In genomic region chr17:31692918-31693317, GRCm38 (mm10) we compare ENCODE assay signal across 11 mouse cellular contexts. TPM values are rescaled to one million over a fixed set of nuclear protein-coding genes. Genes with fewer than 3 reads are reported as not detected.
DNase-seq lines count a peak whose midpoint lies in the region; ATAC-seq and TF ChIP-seq lines count a peak whose summit lies in the region.
"Had no signal": no experiment of that assay in that cellular context is flagged by ENCODE, and none has a peak within 500 bp of the region (broad histone marks: within the 10 kb centered on the region; RNA-seq: fewer than 3 reads in every experiment).

No protein-coding gene starts in this region.

- H3K4me2 ChIP-seq in forebrain, postnatal 0 days (ENCODE audit: low read depth), result no peak overlapping the region
- H3K4me2 ChIP-seq in kidney, postnatal 0 days (ENCODE audit: low read length), result peak overlapping the region; percentile 39
- H3K4me2 ChIP-seq in forebrain, embryonic 11.5 days (ENCODE audit: low read depth, low read length, severe bottlenecking), result peak overlapping the region; percentile 37; the same call in 1 of the 2 replicates

- H3K9me3 ChIP-seq in forebrain, embryonic 10.5 days, result no peaks in the 10 kb centered on the region
- H3K9me3 ChIP-seq in forebrain, postnatal 0 days (ENCODE audit: low read length), result no peaks in the 10 kb centered on the region
- H3K9me3 ChIP-seq in kidney, postnatal 0 days (replicated peaks; ENCODE audit: low read length), result no peaks in the 10 kb centered on the region
- H3K9me3 ChIP-seq in forebrain, embryonic 11.5 days (ENCODE audit: control insufficient read depth, low read length), result no peaks in the 10 kb centered on the region

- no peaks in the 10 kb centered on the region for H3K36me3 ChIP-seq in forebrain, embryonic 10.5 days (replicated peaks)
- no peaks in the 10 kb centered on the region for H3K36me3 ChIP-seq in forebrain, postnatal 0 days (ENCODE audit: insufficient read depth)
- no peaks in the 10 kb centered on the region for H3K36me3 ChIP-seq in kidney, postnatal 0 days (ENCODE audit: insufficient read depth, low read length)
- no peaks in the 10 kb centered on the region for H3K36me3 ChIP-seq in kidney, adult 2 months (ENCODE audit: control insufficient read depth, insufficient read depth, low read length)
- no peaks in the 10 kb centered on the region for H3K36me3 ChIP-seq in forebrain, embryonic 11.5 days (ENCODE audit: control insufficient read depth, insufficient read depth, low read length)

- no peak for ATAC-seq in forebrain, postnatal 0 days
- 0 out of 2 replicates have a peak, but pooled peaks have one; percentile 4 for ATAC-seq in kidney, postnatal 0 days (replicated peaks; ENCODE audit: low FRiP score, low read depth)
- ATAC-seq in forebrain, embryonic 11.5 days (replicated peaks; ENCODE audit: low FRiP score), result no peak
- peak; percentile 19; the same call in 1 of the 2 replicates for ATAC-seq in megakaryocyte, adult 5-6 weeks (ENCODE audit: poor library complexity, severe bottlenecking)

- 43% methylated on average over 5 of the region's 5 CpGs for WGBS in forebrain, embryonic 10.5 days
- WGBS in forebrain, postnatal 0 days, result 42% methylated on average over 5 of the region's 5 CpGs
- WGBS in kidney, postnatal 0 days, result 35% methylated on average over 5 of the region's 5 CpGs
- 37% methylated on average over 5 of the region's 5 CpGs for WGBS in kidney, adult 2 months
- 38% methylated on average over 5 of the region's 5 CpGs for WGBS in forebrain, embryonic 11.5 days

- TF ChIP-seq POLR2A in kidney, adult 2 months (IDR thresholded peaks at IDR 0.05; ENCODE audit: low read depth, low read length), result no peak

- H3K9ac ChIP-seq in forebrain, postnatal 0 days, result no peak overlapping the region
- H3K9ac ChIP-seq in kidney, postnatal 0 days (ENCODE audit: low read depth, low read length), result no peak overlapping the region
- no peak overlapping the region; the same call in 1 of the 2 replicates for H3K9ac ChIP-seq in forebrain, embryonic 11.5 days (ENCODE audit: low read length)

- H3K4me3 ChIP-seq in forebrain, embryonic 10.5 days, result peak overlapping the region; percentile 36; the same call in 1 of the 2 replicates
- H3K4me3 ChIP-seq in forebrain, postnatal 0 days (ENCODE audit: low read depth, low read length), result no peak overlapping the region
- no peak overlapping the region for H3K4me3 ChIP-seq in kidney, postnatal 0 days (replicated peaks; ENCODE audit: low read depth, low read length)
- H3K4me3 ChIP-seq in kidney, adult 2 months (ENCODE audit: insufficient read depth, low read depth, low read length), result no peak overlapping the region
- no peak overlapping the region for H3K4me3 ChIP-seq in forebrain, embryonic 11.5 days (ENCODE audit: low read depth, low read length)
- H3K4me3 ChIP-seq: left cerebral cortex, adult 2 months had no signal

- H3K27me3 ChIP-seq in forebrain, embryonic 10.5 days (ENCODE audit: poor library complexity, severe bottlenecking), result no peaks in the 10 kb centered on the region; the same call in 1 of the 2 replicates
- no peaks in the 10 kb centered on the region for H3K27me3 ChIP-seq in forebrain, postnatal 0 days (ENCODE audit: insufficient read depth, low read length)
- no peaks in the 10 kb centered on the region for H3K27me3 ChIP-seq in kidney, postnatal 0 days (ENCODE audit: insufficient read depth, low read length)
- no peaks in the 10 kb centered on the region for H3K27me3 ChIP-seq in kidney, adult 2 months (replicated peaks; ENCODE audit: control insufficient read depth, insufficient read depth, low read length)
- H3K27me3 ChIP-seq in forebrain, embryonic 11.5 days (ENCODE audit: control insufficient read depth, insufficient read depth, low read length), result no peaks in the 10 kb centered on the region
- H3K27me3 ChIP-seq: Patski had no signal

- TF ChIP-seq CTCF in forebrain, postnatal 0 days (IDR thresholded peaks at IDR 0.05; ENCODE audit: low read depth), result no peak
- TF ChIP-seq CTCF in kidney, postnatal 0 days (IDR thresholded peaks at IDR 0.05; ENCODE audit: low read depth), result no peak
- TF ChIP-seq CTCF in kidney, adult 2 months (conservative IDR thresholded peaks at IDR 0.05; ENCODE audit: insufficient read depth, insufficient read length, low read depth, low read length), result no peak

- peaks cover 17% of the 10 kb centered on the region for H3K4me1 ChIP-seq in forebrain, embryonic 10.5 days
- H3K4me1 ChIP-seq in forebrain, postnatal 0 days (ENCODE audit: insufficient read depth), result no peaks in the 10 kb centered on the region
- peaks cover 7% of the 10 kb centered on the region; the same call in 1 of the 2 replicates for H3K4me1 ChIP-seq in kidney, postnatal 0 days (replicated peaks; ENCODE audit: insufficient read depth, low read length)
- H3K4me1 ChIP-seq in kidney, adult 2 months (ENCODE audit: control insufficient read depth, insufficient read depth, low read length), result peaks cover 19% of the 10 kb centered on the region
- H3K4me1 ChIP-seq in forebrain, embryonic 11.5 days (replicated peaks; ENCODE audit: control insufficient read depth, insufficient read depth, low read length), result peaks cover 7% of the 10 kb centered on the region; the same call in 1 of the 2 replicates

- no peak for DNase-seq in forebrain, embryonic 10.5 days (ENCODE audit: extremely low spot score, low spot score)
- no peak for DNase-seq in forebrain, postnatal 0 days
- no peak for DNase-seq in kidney, postnatal 0 days (ENCODE audit: low spot score)
- DNase-seq in kidney, adult 2 months, result no peak
- no peak for DNase-seq in forebrain, embryonic 11.5 days (ENCODE audit: low spot score)
- no peak for DNase-seq in cerebellum, adult 8-10 months
- no peak for DNase-seq in cerebellum, adult 9-10 months

- 0 out of 2 replicates have a peak overlapping the region, but pooled peaks have one; percentile 72 for H3K27ac ChIP-seq in forebrain, embryonic 10.5 days
- no peak overlapping the region for H3K27ac ChIP-seq in forebrain, postnatal 0 days (ENCODE audit: low read depth, low read length)
- no peak overlapping the region for H3K27ac ChIP-seq in kidney, postnatal 0 days
- no peak overlapping the region for H3K27ac ChIP-seq in kidney, adult 2 months (ENCODE audit: insufficient read depth, low read depth, low read length)
- H3K27ac ChIP-seq in forebrain, embryonic 11.5 days (ENCODE audit: low read depth, low read length), result no peak overlapping the region
- H3K27ac ChIP-seq: left cerebral cortex, adult 2 months had no signal

RNA-seq across cellular contexts. Expression of gene Cryaa, which starts 15.3 kb away (rescaled TPM):
- polyA plus RNA-seq in forebrain, embryonic 10.5 days (2016; fragmentation: Nextera tagmentation; extraction: Ambion mirVana), result 0.16 TPM in 1 of 2 replicates, not detected in the other
- not detected in 2 replicates for total RNA-seq in forebrain, postnatal 0 days (2014; rRNA removed)
- 0.28 TPM in 1 of 2 replicates, not detected in the other for polyA plus RNA-seq in forebrain, postnatal 0 days (2015; fragmentation: Nextera tagmentation; extraction: Ambion mirVana)
- polyA plus RNA-seq in kidney, postnatal 0 days (2015; fragmentation: Nextera tagmentation; extraction: Ambion mirVana), result 0.13 and 0.22 TPM in 2 replicates
- polyA plus RNA-seq in kidney, adult 2 months (2012; rRNA removed), result 0.86 and 0.99 TPM in 2 replicates
- polyA plus RNA-seq in forebrain, embryonic 11.5 days (2014; fragmentation: Nextera tagmentation; extraction: Ambion mirVana), result not detected in 2 replicates
- total RNA-seq in megakaryocyte, adult 5-6 weeks (2015), result not detected in 2 replicates
- not detected in 2 replicates for total RNA-seq in megakaryocyte, adult 5-6 weeks (2017)
- total RNA-seq: adrenal gland, postnatal 4 days; left cerebral cortex, adult 2 months had no signal
- polyA plus RNA-seq: Patski had no signal

RNA-seq across cellular contexts. Expression of gene U2af1, which starts 34.2 kb away (rescaled TPM):
- 529 and 553 TPM in 2 replicates for polyA plus RNA-seq in forebrain, embryonic 10.5 days (2016; fragmentation: Nextera tagmentation; extraction: Ambion mirVana)
- total RNA-seq in forebrain, postnatal 0 days (2014; rRNA removed), result 86.4 and 102 TPM in 2 replicates
- 264 and 273 TPM in 2 replicates for polyA plus RNA-seq in forebrain, postnatal 0 days (2015; fragmentation: Nextera tagmentation; extraction: Ambion mirVana)
- 238 and 258 TPM in 2 replicates for polyA plus RNA-seq in kidney, postnatal 0 days (2015; fragmentation: Nextera tagmentation; extraction: Ambion mirVana)
- 45.0 and 61.3 TPM in 2 replicates for polyA plus RNA-seq in kidney, adult 2 months (2012; rRNA removed)
- polyA plus RNA-seq in forebrain, embryonic 11.5 days (2014; fragmentation: Nextera tagmentation; extraction: Ambion mirVana), result 212 and 213 TPM in 2 replicates
- 36.2 and 37.7 TPM in 2 replicates for total RNA-seq in megakaryocyte, adult 5-6 weeks (2015)
- total RNA-seq in megakaryocyte, adult 5-6 weeks (2017), result 119 and 145 TPM in 2 replicates

RNA-seq across cellular contexts. Expression of gene Cbs, which starts 55.9 kb away (rescaled TPM):
- polyA plus RNA-seq in forebrain, embryonic 10.5 days (2016; fragmentation: Nextera tagmentation; extraction: Ambion mirVana), result 2.1 and 2.3 TPM in 2 replicates
- total RNA-seq in forebrain, postnatal 0 days (2014; rRNA removed), result 18.6 and 20.2 TPM in 2 replicates
- 16.3 and 22.3 TPM in 2 replicates for polyA plus RNA-seq in forebrain, postnatal 0 days (2015; fragmentation: Nextera tagmentation; extraction: Ambion mirVana)
- 3.5 and 4.0 TPM in 2 replicates for polyA plus RNA-seq in kidney, postnatal 0 days (2015; fragmentation: Nextera tagmentation; extraction: Ambion mirVana)
- 140 and 154 TPM in 2 replicates for polyA plus RNA-seq in kidney, adult 2 months (2012; rRNA removed)
- 1.4 and 1.9 TPM in 2 replicates for polyA plus RNA-seq in forebrain, embryonic 11.5 days (2014; fragmentation: Nextera tagmentation; extraction: Ambion mirVana)
- not detected in 2 replicates for total RNA-seq in megakaryocyte, adult 5-6 weeks (2015)
- total RNA-seq in megakaryocyte, adult 5-6 weeks (2017), result not detected in 2 replicates

Comparison
In these comparisons a context has a peak if more than half of its experiments do, and no peak if none do; other contexts are left out.
1. ATAC-seq: peak in kidney, postnatal 0 days (single experiment) and megakaryocyte, adult 5-6 weeks (single experiment); none in forebrain, postnatal 0 days (single experiment) and forebrain, embryonic 11.5 days (single experiment).